Mouse (Mus musculus) liver, postnatal 0 days (tissue): ENCODE results near the gene Rasa2.

Experiments used
- CTCF ChIP-seq: sonication (generic); IDR thresholded peaks from 2 replicates; pipeline ENCODE4 v1.5.1; 2016; ENCODE audit warnings: antibody characterized with exemption, low read depth
- EP300 ChIP-seq: IDR thresholded peaks from 2 replicates; pipeline ENCODE4 v1.6.1; 2016; ENCODE audit warnings: antibody characterized with exemption, low read depth, mild to moderate bottlenecking

- TF ChIP-seq CTCF (no peak), EP300 (no peak)
These were observed 44.6 kb upstream of the Rasa2 start for GRCm38 (mm10) chr9:96675763-96676640.
